Mouse (Mus musculus): ENCODE measurements at regions not wholly inside any gene's neighbourhood (a gene's known extent, or its start where the extent isn't known, plus 50 kb on each side); places are given as distances from the start of the nearest gene placed in this dataset.

DNA sequence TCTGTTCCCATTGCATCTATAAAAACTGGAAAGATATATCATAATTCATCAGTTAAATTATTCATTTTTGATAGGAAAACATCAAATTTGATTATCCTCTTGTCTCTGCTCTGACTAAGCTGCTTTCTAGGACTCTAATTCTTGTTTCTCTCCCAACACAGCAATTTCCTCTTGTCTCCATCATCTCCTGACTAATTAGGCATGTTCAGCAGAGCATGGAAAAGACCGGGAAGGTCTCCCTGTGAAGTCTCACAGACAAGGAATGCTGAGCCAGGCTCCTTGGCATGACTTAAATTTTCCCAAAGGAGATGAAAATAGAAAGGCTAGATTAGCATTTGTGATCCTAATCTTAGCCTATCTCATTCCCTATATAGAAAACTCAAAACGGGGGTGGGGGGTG, 192.3 kb downstream of the Chrna7 start:
- DNase-seq = no peak

DNA sequence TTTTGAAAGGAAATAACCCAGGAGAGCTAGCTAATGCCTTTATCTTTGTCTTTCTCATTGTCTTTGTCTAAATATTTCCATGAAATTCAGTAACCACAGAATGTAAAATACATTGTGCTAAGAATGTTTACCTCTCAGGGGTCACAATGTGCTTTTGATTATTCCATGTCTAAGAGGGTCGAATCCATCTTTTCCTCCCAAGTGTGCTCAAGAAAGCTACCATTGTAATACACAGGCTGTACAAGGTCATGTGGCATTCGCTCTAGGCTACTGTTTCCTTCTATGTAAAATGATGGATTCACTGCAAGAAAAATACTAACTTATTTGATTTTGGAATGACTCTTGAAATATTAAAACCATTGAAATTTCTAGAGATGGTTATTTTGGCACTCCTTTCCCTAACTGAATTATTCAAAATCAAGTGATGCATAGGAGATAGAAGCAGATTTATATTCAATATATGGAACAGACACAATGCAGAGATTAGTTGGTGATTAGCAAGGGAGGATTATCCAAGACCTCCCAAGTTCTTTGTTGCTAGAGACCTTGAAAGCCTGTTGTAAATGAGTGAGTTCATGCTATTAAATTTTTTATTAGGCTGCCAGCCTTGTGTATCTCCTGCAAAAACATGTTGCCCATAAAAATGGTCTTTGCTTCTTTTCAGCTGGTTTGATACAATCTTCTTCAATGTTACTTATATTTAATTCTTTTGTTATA, 193.4 kb downstream of the Chrna7 start:
- DNase-seq = no peak

DNA sequence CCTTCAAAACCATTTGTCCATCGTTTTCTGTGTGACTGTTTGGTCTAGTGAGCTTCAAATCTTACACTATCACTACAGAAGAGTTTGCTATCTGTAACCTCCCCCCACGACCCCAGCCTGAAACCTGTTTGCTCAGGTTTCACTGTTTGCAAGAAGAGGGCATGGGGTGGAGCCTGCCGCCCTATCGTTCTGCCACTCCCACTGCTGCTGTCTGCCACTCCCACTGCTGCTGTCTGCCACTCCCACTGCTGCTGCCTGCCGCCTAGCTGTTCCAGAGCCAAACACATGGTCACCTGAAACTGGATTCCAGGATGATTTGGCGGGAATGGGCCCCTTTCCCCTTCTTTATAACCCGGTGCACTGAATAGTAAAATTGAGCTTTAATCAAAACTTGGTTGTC, 157.6 kb upstream of the A26c2 start:
- DNase-seq = peak; percentile 5
